Mouse (Mus musculus) retina, embryonic 14.5 days (tissue): Measurements from ENCODE around the gene Olfr279.
A peak's percentile ranks its signal among the peaks of the same experiment; 100 is the strongest.
"Not testable (repeated sequence)": the region's sequence is repeated elsewhere in the genome, so short reads cannot be mapped to it uniquely, and the experiment has no call there.

Experiments used
- DNase-seq: peaks from one replicate; pipeline ENCODE4 v3.0.0-alpha.2; 2015; ENCODE audit warnings: low spot score

Olfr279 gene

GRCm38 (mm10) chr15:98511386-98511928, 19.3 kb downstream of the Olfr279 start:
- DNase-seq: no peak

GRCm38 (mm10) chr15:98512232-98512631, 20.0 kb downstream of the Olfr279 start:
- DNase-seq: no peak

GRCm38 (mm10) chr15:98512799-98513321, 20.7 kb downstream of the Olfr279 start:
- no peak for DNase-seq

- DNase-seq: not testable (repeated sequence)
Observed at GRCm38 (mm10) chr15:98513676-98514075, 21.5 kb downstream of the Olfr279 start.

GRCm38 (mm10) chr15:98514146-98514545, 21.9 kb downstream of the Olfr279 start:
- no peak for DNase-seq

- DNase-seq: not testable (repeated sequence)
Observed at GRCm38 (mm10) chr15:98514845-98515244, 22.6 kb downstream of the Olfr279 start.

- peak; percentile 80 for DNase-seq
Observed at GRCm38 (mm10) chr15:98517380-98518355, 25.5 kb downstream of the Olfr279 start.

- no peak for DNase-seq
Observed at GRCm38 (mm10) chr15:98521245-98521644, 29.0 kb downstream of the Olfr279 start.

- no peak for DNase-seq
Observed at GRCm38 (mm10) chr15:98526057-98526456, 33.9 kb downstream of the Olfr279 start.

GRCm38 (mm10) chr15:98527056-98527771, 35.0 kb downstream of the Olfr279 start:
- DNase-seq: no peak

- no peak for DNase-seq
Observed at GRCm38 (mm10) chr15:98528066-98528563, 35.9 kb downstream of the Olfr279 start.

- no peak for DNase-seq
Observed at GRCm38 (mm10) chr15:98532281-98532680, 40.1 kb downstream of the Olfr279 start.

- DNase-seq: no peak
Observed at GRCm38 (mm10) chr15:98533035-98533531, 40.9 kb downstream of the Olfr279 start.

- DNase-seq: peak; percentile 99
Observed at GRCm38 (mm10) chr15:98533881-98534627, 41.9 kb downstream of the Olfr279 start, which contains the start of gene Kansl2. Gene Kansl2, minus strand, starts transcription at chr15:98534264.

GRCm38 (mm10) chr15:98535921-98536320, 43.7 kb downstream of the Olfr279 start:
- DNase-seq: no peak

GRCm38 (mm10) chr15:98536828-98537510, 44.8 kb downstream of the Olfr279 start:
- no peak for DNase-seq

- DNase-seq: no peak
Observed at GRCm38 (mm10) chr15:98537923-98538322, 45.7 kb downstream of the Olfr279 start.

- DNase-seq: no peak
Observed at GRCm38 (mm10) chr15:98541064-98541463, 48.9 kb downstream of the Olfr279 start.

GRCm38 (mm10) chr15:98543341-98543740, 51.1 kb downstream of the Olfr279 start:
- no peak for DNase-seq

- no peak for DNase-seq
Observed at GRCm38 (mm10) chr15:98545151-98545550, 52.9 kb downstream of the Olfr279 start.
